Mouse (Mus musculus) MEL (cell line): ENCODE measurements at regions not wholly inside any gene's neighbourhood (a gene's known extent, or its start where the extent isn't known, plus 50 kb on each side); places are given as distances from the start of the nearest gene placed in this dataset.

Experiments used
- DNase-seq: peaks from one replicate; pipeline ENCODE4 v3.0.0; 2011; ENCODE audit warnings: low read depth, low spot score
- H3K27ac ChIP-seq: 2 replicates; pipeline ENCODE4 v1.5.1; 2012; ENCODE audit warnings: low read depth, mild to moderate bottlenecking, control low read depth, low read length, moderate library complexity; ENCODE audit not compliant: control insufficient read depth
- H3K27me3 ChIP-seq, 2 experiments: fragments of 150-350 bp in 1 of 2; sonication (generic) in 1 of 2; 2 replicates each; pipeline ENCODE4 v1.6.1; 2012; ENCODE audit warnings: low read length in 2 of 2, mild to moderate bottlenecking in 2 of 2, improper control_type of control experiment in 1 of 2, moderate library complexity in 1 of 2; ENCODE audit not compliant: insufficient read depth in 2 of 2, control insufficient read depth in 1 of 2
- H3K36me3 ChIP-seq, 2 experiments: 2 replicates each; pipeline ENCODE4 v1.6.1; 2012 to 2014; ENCODE audit warnings: low read length in 2 of 2, improper control_type of control experiment in 1 of 2, inconsistent platforms in 1 of 2, mild to moderate bottlenecking in 1 of 2; ENCODE audit not compliant: insufficient read depth in 2 of 2, control insufficient read depth in 1 of 2
- H3K4me1 ChIP-seq, 2 experiments: fragments of 150-350 bp in 1 of 2; sonication (generic) in 1 of 2; 2 replicates each; pipeline ENCODE4 v1.6.1; 2012; ENCODE audit warnings: low read length in 2 of 2, improper control_type of control experiment in 1 of 2, mild to moderate bottlenecking in 1 of 2; ENCODE audit not compliant: insufficient read depth in 2 of 2, control insufficient read depth in 1 of 2
- H3K4me3 ChIP-seq, 2 experiments: fragments of 150-350 bp in 1 of 2; sonication (generic) in 1 of 2; 2 replicates each; pipeline ENCODE4 v1.5.1; 2012; ENCODE audit warnings: low read depth in 2 of 2, low read length in 2 of 2, mild to moderate bottlenecking in 2 of 2, moderate library complexity in 2 of 2, control low read depth in 1 of 2, improper control_type of control experiment in 1 of 2; ENCODE audit not compliant: control insufficient read depth in 1 of 2, insufficient read depth in 1 of 2
- H3K79me2 ChIP-seq: 2 replicates; pipeline ENCODE4 v1.6.1; 2012; ENCODE audit warnings: mild to moderate bottlenecking, low read length, moderate library complexity; ENCODE audit not compliant: control insufficient read depth, poor library complexity, insufficient read depth
- H3K9ac ChIP-seq: 2 replicates; pipeline ENCODE4 v1.6.1; 2012; ENCODE audit warnings: low read depth, mild to moderate bottlenecking, control low read depth, low read length, moderate library complexity; ENCODE audit not compliant: control insufficient read depth, poor library complexity, severe bottlenecking
- H3K9me3 ChIP-seq: fragments of 150-350 bp; sonication (generic); replicated peaks from 2 replicates; pipeline ENCODE4 v1.6.1; 2012; ENCODE audit warnings: mild to moderate bottlenecking, low read length, improper control_type of control experiment, moderate library complexity; ENCODE audit not compliant: insufficient read depth
- CHD2 ChIP-seq: IDR thresholded peaks from 2 replicates; pipeline ENCODE4 v1.6.1; 2011; ENCODE audit warnings: low read length, improper control_type of control experiment
- GATA1 ChIP-seq: IDR thresholded peaks from 2 replicates; pipeline ENCODE4 v1.6.1; 2011; ENCODE audit warnings: low read depth, low read length, improper control_type of control experiment
- JUND ChIP-seq: IDR thresholded peaks from 2 replicates; pipeline ENCODE4 v1.6.1; 2011; ENCODE audit warnings: low read depth, mild to moderate bottlenecking, improper control_type of control experiment, low read length
- MXI1 ChIP-seq: IDR thresholded peaks from 2 replicates; pipeline ENCODE4 v1.6.1; 2011; ENCODE audit warnings: mild to moderate bottlenecking, low read depth, low read length, improper control_type of control experiment
- MYB ChIP-seq: IDR thresholded peaks from 2 replicates; pipeline ENCODE4 v1.6.1; 2011; ENCODE audit warnings: mild to moderate bottlenecking, low read depth, low read length, improper control_type of control experiment
- NELFE ChIP-seq: IDR thresholded peaks from 2 replicates; pipeline ENCODE4 v1.6.1; 2011; ENCODE audit warnings: low read depth, low read length, improper control_type of control experiment
- POLR2AphosphoS5 ChIP-seq: IDR thresholded peaks from 2 replicates; pipeline ENCODE4 v1.6.1; 2012; ENCODE audit warnings: low read depth, borderline replicate concordance, mild to moderate bottlenecking, inconsistent platforms, low read length, moderate library complexity, mixed read lengths
- RCOR1 ChIP-seq: IDR thresholded peaks from 2 replicates; pipeline ENCODE4 v1.6.1; 2012; ENCODE audit warnings: low read depth, mild to moderate bottlenecking, inconsistent platforms, low read length, improper control_type of control experiment
- TAL1 ChIP-seq: IDR thresholded peaks from 2 replicates; pipeline ENCODE4 v1.6.1; 2012; ENCODE audit warnings: mild to moderate bottlenecking, inconsistent platforms, low read length, moderate library complexity, mixed read lengths
- TBP ChIP-seq: IDR thresholded peaks from 2 replicates; pipeline ENCODE4 v1.8.0; 2011; ENCODE audit warnings: low read depth, low read length, improper control_type of control experiment
- USF1 ChIP-seq: IDR thresholded peaks from 2 replicates; pipeline ENCODE4 v1.6.1; 2014; ENCODE audit warnings: low read depth, mild to moderate bottlenecking, inconsistent platforms, low read length, improper control_type of control experiment, moderate library complexity
- USF2 ChIP-seq, 2 experiments: IDR thresholded peaks; 2 replicates each; pipeline ENCODE4 v1.6.1; 2011 to 2012; ENCODE audit warnings: improper control_type of control experiment in 2 of 2, low read length in 2 of 2, borderline replicate concordance in 1 of 2, inconsistent platforms in 1 of 2, low read depth in 1 of 2, mild to moderate bottlenecking in 1 of 2; ENCODE audit not compliant: insufficient read depth in 1 of 2
- ZKSCAN1 ChIP-seq: IDR thresholded peaks from 2 replicates; pipeline ENCODE4 v1.6.1; 2012; ENCODE audit warnings: low read depth, mild to moderate bottlenecking, inconsistent platforms, low read length, improper control_type of control experiment, moderate library complexity

- no peak overlapping the region for H3K4me3 ChIP-seq
- no peak for DNase-seq
- H3K9ac ChIP-seq = no peak overlapping the region
- no peaks in the 10 kb centered on the region for H3K9me3 ChIP-seq
- TF ChIP-seq USF1 = no peak
- TF ChIP-seq TAL1 = no peak
- no peak for TF ChIP-seq POLR2AphosphoS5
- TF ChIP-seq RCOR1 = no peak
- no peak for TF ChIP-seq MYB
- TF ChIP-seq NELFE = no peak
- TF ChIP-seq ZKSCAN1 = no peak
- no peak for TF ChIP-seq GATA1
- TF ChIP-seq USF2 (IDR thresholded peaks at IDR 0.05; ENCODE audit: borderline replicate concordance in 1 of 2, insufficient read depth in 1 of 2, low read depth in 1 of 2, low read length in 2 of 2) = no peak
- TF ChIP-seq CHD2 = no peak
- H3K27ac ChIP-seq = no peak overlapping the region
- H3K4me1 ChIP-seq = no peaks in the 10 kb centered on the region
- H3K79me2 ChIP-seq = no peaks in the 10 kb centered on the region
- H3K36me3 ChIP-seq = no peaks in the 10 kb centered on the region
- no peaks in the 10 kb centered on the region for H3K27me3 ChIP-seq
These were observed 130.6 kb upstream of the Mid1 start for GRCm38 (mm10) chrX:169554359-169554758.

GRCm38 (mm10) chrX:169552851-169553250 lies 132.1 kb upstream of the Mid1 start:
- Histone ChIP-seq H3K4me1 (no peaks in the 10 kb centered on the region), H3K79me2 (no peaks in the 10 kb centered on the region), H3K27ac (no peak overlapping the region), H3K9me3 (no peaks in the 10 kb centered on the region), H3K9ac (no peak overlapping the region), H3K4me3 (no peak overlapping the region), H3K27me3 (no peaks in the 10 kb centered on the region), H3K36me3 (no peaks in the 10 kb centered on the region)
- DNase-seq = no peak
- TF ChIP-seq TBP (no peak), JUND (no peak)

GRCm38 (mm10) chrX:169544037-169544436 lies 141.0 kb upstream of the Mid1 start:
- Histone ChIP-seq H3K36me3 (no peaks in the 10 kb centered on the region), H3K27me3 (no peaks in the 10 kb centered on the region), H3K27ac (no peak overlapping the region), H3K4me3 (no peak overlapping the region), H3K9me3 (no peaks in the 10 kb centered on the region), H3K4me1 (no peaks in the 10 kb centered on the region), H3K9ac (no peak overlapping the region), H3K79me2 (no peaks in the 10 kb centered on the region)
- no peak for DNase-seq
- TF ChIP-seq MXI1 = no peak
- TF ChIP-seq JUND = no peak
